Mouse (Mus musculus) heart, embryonic 15.5 days (tissue): ENCODE results near the gene Med27. TPM values are rescaled to one million over a fixed set of nuclear protein-coding genes. Genes with fewer than 3 reads are reported as not detected.

Experiments used
- ATAC-seq: fragments of 200-750 bp; cut with Nextera tagmentation; replicated peaks from 2 replicates; pipeline ENCODE4 v1.8.0; 2017; ENCODE audit warnings: low read depth, moderate TSS enrichment; ENCODE audit not compliant: insufficient number of reproducible peaks, insufficient read depth, low FRiP score
- H3K27ac ChIP-seq: fragments of 300-500 bp; sonication (generic); 2 replicates; pipeline ENCODE4 v1.5.1; 2015; ENCODE audit warnings: mild to moderate bottlenecking, inconsistent platforms
- H3K27me3 ChIP-seq: fragments of 300-500 bp; sonication (generic); 2 replicates; pipeline ENCODE4 v1.6.1; 2015; ENCODE audit warnings: inconsistent platforms
- H3K36me3 ChIP-seq: fragments of 300-500 bp; sonication (generic); 2 replicates; pipeline ENCODE4 v1.6.1; 2015; ENCODE audit warnings: mild to moderate bottlenecking, inconsistent platforms
- H3K4me1 ChIP-seq: fragments of 300-500 bp; sonication (generic); replicated peaks from 2 replicates; pipeline ENCODE4 v1.6.1; 2015; ENCODE audit warnings: inconsistent platforms
- H3K4me2 ChIP-seq: fragments of 300-500 bp; sonication (generic); 2 replicates; pipeline ENCODE4 v1.6.1; 2015; ENCODE audit warnings: inconsistent platforms, mild to moderate bottlenecking, moderate library complexity
- H3K4me3 ChIP-seq: fragments of 300-500 bp; sonication (generic); 2 replicates; pipeline ENCODE4 v1.5.1; 2015; ENCODE audit warnings: mild to moderate bottlenecking, inconsistent platforms
- H3K9ac ChIP-seq: fragments of 300-500 bp; sonication (generic); 2 replicates; pipeline ENCODE4 v1.6.1; 2015; ENCODE audit warnings: mild to moderate bottlenecking, inconsistent platforms
- H3K9me3 ChIP-seq: fragments of 300-500 bp; sonication (generic); replicated peaks from 2 replicates; pipeline ENCODE4 v1.6.1; 2016; ENCODE audit warnings: inconsistent platforms
- WGBS: fragments of 180-500 bp; shearing (Covaris S2); methylation state at CpG from one replicate; pipeline ENCODE4 v1.1.7; 2015; ENCODE audit warnings: mixed read lengths; 5-methylcytosine and 5-hydroxymethylcytosine counted together
- polyA plus RNA-seq: library from polyadenylated mRNA; unstranded; fragments of >200 nt; fragmentation: Nextera tagmentation; extraction: Ambion mirVana; gene quantifications from 2 replicates; pipeline ENCODE4 v1.2.1, GENCODE M21; 2015

The Med27 gene
- polyA plus RNA-seq, 1 experiment from 2014 or later, result 26.9 TPM

- H3K36me3 ChIP-seq, result no peaks in the 10 kb centered on the region
- no peak overlapping the region for H3K4me2 ChIP-seq
- no peaks in the 10 kb centered on the region for H3K9me3 ChIP-seq
- no peaks in the 10 kb centered on the region for H3K27me3 ChIP-seq
- H3K9ac ChIP-seq, result no peak overlapping the region
- H3K4me3 ChIP-seq, result no peak overlapping the region
- no peak overlapping the region for H3K27ac ChIP-seq
- H3K4me1 ChIP-seq, result peaks cover 10% of the 10 kb centered on the region
- WGBS, result 88% methylated on average over 7 of the region's 7 CpGs
- no peak for ATAC-seq
These were observed 53.6 kb downstream of the Med27 start for GRCm38 (mm10) chr2:29400234-29400633.

- WGBS, result 65% methylated on average over 3 of the region's 3 CpGs
- no peak for ATAC-seq
These were observed 54.2 kb downstream of the Med27 start for GRCm38 (mm10) chr2:29400812-29401211.

GRCm38 (mm10) chr2:29401868-29402267 is 55.2 kb downstream of the Med27 start:
- peaks cover 11% of the 10 kb centered on the region for H3K4me1 ChIP-seq
- 92% methylated on average over 1 of the region's 1 CpGs for WGBS
- H3K9me3 ChIP-seq, result no peaks in the 10 kb centered on the region
- H3K4me2 ChIP-seq, result no peak overlapping the region
- no peaks in the 10 kb centered on the region for H3K36me3 ChIP-seq
- no peak overlapping the region for H3K9ac ChIP-seq
- no peak overlapping the region for H3K27ac ChIP-seq
- H3K4me3 ChIP-seq, result no peak overlapping the region
- ATAC-seq, result no peak
- no peaks in the 10 kb centered on the region for H3K27me3 ChIP-seq

More at GRCm38 (mm10) chr2:29400812-29401211, 54.2 kb downstream of the Med27 start:
- no peak overlapping the region for H3K4me3 ChIP-seq
- H3K36me3 ChIP-seq, result no peaks in the 10 kb centered on the region
- no peaks in the 10 kb centered on the region for H3K9me3 ChIP-seq
- no peak overlapping the region for H3K4me2 ChIP-seq
- no peaks in the 10 kb centered on the region for H3K27me3 ChIP-seq
- H3K4me1 ChIP-seq, result peaks cover 11% of the 10 kb centered on the region
- no peak overlapping the region for H3K9ac ChIP-seq
- H3K27ac ChIP-seq, result no peak overlapping the region

- H3K9ac ChIP-seq, result no peak overlapping the region
- ATAC-seq, result peak; percentile 73; the same call in 1 of the 2 replicates
- no peak overlapping the region for H3K27ac ChIP-seq
- no peak overlapping the region for H3K4me2 ChIP-seq
- no peaks in the 10 kb centered on the region for H3K27me3 ChIP-seq
- no peaks in the 10 kb centered on the region for H3K9me3 ChIP-seq
- 66% methylated on average over 3 of the region's 3 CpGs for WGBS
- no peak overlapping the region for H3K4me3 ChIP-seq
- no peaks in the 10 kb centered on the region for H3K36me3 ChIP-seq
- H3K4me1 ChIP-seq, result peaks cover 11% of the 10 kb centered on the region
These were observed 56.0 kb downstream of the Med27 start for GRCm38 (mm10) chr2:29402550-29403076.

- WGBS, result 73% methylated on average over 9 of the region's 9 CpGs
- H3K27ac ChIP-seq, result no peak overlapping the region
- no peak for ATAC-seq
- peaks cover 11% of the 10 kb centered on the region for H3K4me1 ChIP-seq
- no peaks in the 10 kb centered on the region for H3K9me3 ChIP-seq
- no peak overlapping the region for H3K4me3 ChIP-seq
- no peak overlapping the region for H3K4me2 ChIP-seq
- no peaks in the 10 kb centered on the region for H3K36me3 ChIP-seq
- H3K27me3 ChIP-seq, result no peaks in the 10 kb centered on the region
- no peak overlapping the region for H3K9ac ChIP-seq
These were observed 57.3 kb downstream of the Med27 start for GRCm38 (mm10) chr2:29403799-29404530.

GRCm38 (mm10) chr2:29404931-29405330 is 58.3 kb downstream of the Med27 start:
- H3K9me3 ChIP-seq, result no peaks in the 10 kb centered on the region
- no peak for ATAC-seq
- no peak overlapping the region for H3K9ac ChIP-seq
- H3K27ac ChIP-seq, result no peak overlapping the region
- H3K4me3 ChIP-seq, result no peak overlapping the region
- H3K4me2 ChIP-seq, result no peak overlapping the region
- WGBS, result 80% methylated on average over 10 of the region's 10 CpGs
- no peaks in the 10 kb centered on the region for H3K36me3 ChIP-seq
- no peaks in the 10 kb centered on the region for H3K27me3 ChIP-seq
- H3K4me1 ChIP-seq, result peaks cover 11% of the 10 kb centered on the region

GRCm38 (mm10) chr2:29405848-29406247 is 59.2 kb downstream of the Med27 start:
- Histone ChIP-seq H3K27me3 (no peaks in the 10 kb centered on the region), H3K27ac (no peak overlapping the region), H3K36me3 (no peaks in the 10 kb centered on the region), H3K4me1 (peaks cover 11% of the 10 kb centered on the region; the same call in 1 of the 2 replicates), H3K4me3 (no peak overlapping the region), H3K9ac (no peak overlapping the region), H3K9me3 (no peaks in the 10 kb centered on the region), H3K4me2 (no peak overlapping the region)
- ATAC-seq, result no peak
- 71% methylated on average over 2 of the region's 2 CpGs for WGBS

GRCm38 (mm10) chr2:29407350-29407749 is 60.7 kb downstream of the Med27 start:
- WGBS, result 79% methylated on average over 3 of the region's 3 CpGs
- Histone ChIP-seq H3K4me3 (no peak overlapping the region), H3K9me3 (no peaks in the 10 kb centered on the region), H3K9ac (no peak overlapping the region), H3K4me1 (peaks cover 14% of the 10 kb centered on the region), H3K27me3 (no peaks in the 10 kb centered on the region), H3K36me3 (no peaks in the 10 kb centered on the region), H3K4me2 (no peak overlapping the region), H3K27ac (no peak overlapping the region)
- ATAC-seq, result no peak

GRCm38 (mm10) chr2:29407764-29408163 is 61.1 kb downstream of the Med27 start:
- WGBS, result 81% methylated on average over 7 of the region's 7 CpGs
- peaks cover 17% of the 10 kb centered on the region for H3K4me1 ChIP-seq

GRCm38 (mm10) chr2:29410884-29411283 is 64.3 kb downstream of the Med27 start:
- ATAC-seq, result no peak
- Histone ChIP-seq H3K4me3 (no peak overlapping the region), H3K27ac (no peak overlapping the region), H3K36me3 (no peaks in the 10 kb centered on the region), H3K4me2 (no peak overlapping the region), H3K9me3 (no peaks in the 10 kb centered on the region), H3K4me1 (peaks cover 24% of the 10 kb centered on the region), H3K27me3 (no peaks in the 10 kb centered on the region), H3K9ac (no peak overlapping the region)
- 93% methylated on average over 7 of the region's 7 CpGs for WGBS

More at GRCm38 (mm10) chr2:29407764-29408163, 61.1 kb downstream of the Med27 start:
- Histone ChIP-seq H3K4me2 (no peak overlapping the region), H3K27ac (no peak overlapping the region), H3K9ac (no peak overlapping the region), H3K36me3 (no peaks in the 10 kb centered on the region), H3K27me3 (no peaks in the 10 kb centered on the region), H3K9me3 (no peaks in the 10 kb centered on the region), H3K4me3 (no peak overlapping the region)
- no peak for ATAC-seq

- peaks cover 24% of the 10 kb centered on the region for H3K4me1 ChIP-seq
- H3K36me3 ChIP-seq, result no peaks in the 10 kb centered on the region
- no peak for ATAC-seq
- H3K4me3 ChIP-seq, result no peak overlapping the region
- no peaks in the 10 kb centered on the region for H3K9me3 ChIP-seq
- H3K9ac ChIP-seq, result no peak overlapping the region
- H3K27me3 ChIP-seq, result no peaks in the 10 kb centered on the region
- no peak overlapping the region for H3K27ac ChIP-seq
- 52% methylated on average over 3 of the region's 3 CpGs for WGBS
- H3K4me2 ChIP-seq, result no peak overlapping the region
These were observed 65.8 kb downstream of the Med27 start for GRCm38 (mm10) chr2:29412458-29412857.
